Mouse (Mus musculus): Measurements from ENCODE around the gene Tubb4a.
"Not testable (repeated sequence)": the region's sequence is repeated elsewhere in the genome, so short reads cannot be mapped to it uniquely, and the experiment has no call there.

The Tubb4a gene

GRCm38 (mm10) chr17:57087049-57087832, at the start of gene Tubb4a:
Gene Tubb4a (minus strand): TSS chr17:57087782.
- no peak for DNase-seq (ENCODE audit: low read depth, low spot score)

GRCm38 (mm10) chr17:57135635-57136034, 48.1 kb upstream of the Tubb4a start:
- DNase-seq (ENCODE audit: low read depth, low spot score), result no peak

- DNase-seq (ENCODE audit: low read depth, low spot score), result no peak
Measured at GRCm38 (mm10) chr17:57134693-57135092, 47.1 kb upstream of the Tubb4a start.

- DNase-seq (ENCODE audit: low read depth, low spot score), result not testable (repeated sequence)
Measured at GRCm38 (mm10) chr17:57134021-57134420, 46.4 kb upstream of the Tubb4a start.

- peak; percentile 62 for DNase-seq (ENCODE audit: low read depth, low spot score)
Measured at GRCm38 (mm10) chr17:57131793-57132192, 44.2 kb upstream of the Tubb4a start.

- peak; percentile 19 for DNase-seq (ENCODE audit: low read depth, low spot score)
Measured at GRCm38 (mm10) chr17:57125853-57126622, 38.5 kb upstream of the Tubb4a start.

- DNase-seq (ENCODE audit: low read depth, low spot score), result no peak
Measured at GRCm38 (mm10) chr17:57124792-57125191, 37.2 kb upstream of the Tubb4a start.

- no peak for DNase-seq (ENCODE audit: low read depth, low spot score)
Measured at GRCm38 (mm10) chr17:57123192-57124118, 35.9 kb upstream of the Tubb4a start.

GRCm38 (mm10) chr17:57121856-57122255, 34.3 kb upstream of the Tubb4a start:
- DNase-seq (ENCODE audit: low read depth, low spot score), result no peak

- DNase-seq (ENCODE audit: low read depth, low spot score), result no peak
Measured at GRCm38 (mm10) chr17:57118524-57119349, 31.2 kb upstream of the Tubb4a start.

- DNase-seq (ENCODE audit: low read depth, low spot score), result no peak
Measured at GRCm38 (mm10) chr17:57116801-57117200, 29.2 kb upstream of the Tubb4a start.

- DNase-seq (ENCODE audit: low read depth, low spot score), result no peak
Measured at GRCm38 (mm10) chr17:57112768-57113474, 25.3 kb upstream of the Tubb4a start.

- no peak for DNase-seq (ENCODE audit: low read depth, low spot score)
Measured at GRCm38 (mm10) chr17:57110005-57110404, 22.4 kb upstream of the Tubb4a start.

- peak; percentile 83 for DNase-seq (ENCODE audit: low read depth, low spot score)
Measured at GRCm38 (mm10) chr17:57108666-57109171, 21.1 kb upstream of the Tubb4a start.

- no peak for DNase-seq (ENCODE audit: low read depth, low spot score)
Measured at GRCm38 (mm10) chr17:57108040-57108665, 20.6 kb upstream of the Tubb4a start.

GRCm38 (mm10) chr17:57107064-57107463, 19.5 kb upstream of the Tubb4a start:
- DNase-seq (ENCODE audit: low read depth, low spot score), result no peak

GRCm38 (mm10) chr17:57106035-57106368, 18.4 kb upstream of the Tubb4a start:
- no peak for DNase-seq (ENCODE audit: low read depth, low spot score)

- DNase-seq (ENCODE audit: low read depth, low spot score), result peak; percentile 66
Measured at GRCm38 (mm10) chr17:57105181-57106034, 17.8 kb upstream of the Tubb4a start, which contains the start of gene Tnfsf9. Gene Tnfsf9 (plus strand): TSS chr17:57105325.

GRCm38 (mm10) chr17:57104496-57104895, 16.9 kb upstream of the Tubb4a start:
- no peak for DNase-seq (ENCODE audit: low read depth, low spot score)

All from CD4-positive helper T cell, adult 2 months (primary cell).